Mouse (Mus musculus) effector memory CD4-positive, alpha-beta T cell, adult 7 months (primary cell): ENCODE measurements around the gene Fnbp4. TPM values are rescaled to one million over a fixed set of nuclear protein-coding genes. Genes with fewer than 3 reads are reported as not detected.

Experiments used
- polyA plus RNA-seq: library from polyadenylated mRNA; unstranded; fragments of 100-300 nt; shearing (Covaris generic); gene quantifications from one replicate; pipeline ENCODE4 v1.2.1, GENCODE M21; 2017

Gene Fnbp4
- 248 TPM for polyA plus RNA-seq

GRCm38 (mm10) chr2:90745053-90745678, at the start of gene Fnbp4:
Fnbp4 (plus strand) TSS chr2:90745370.

GRCm38 (mm10) chr2:90782458-90782857, 37.3 kb downstream of the Fnbp4 start, which contains the start of gene Agbl2:
Agbl2 (plus strand) TSS chr2:90782727.

Other genes starting within 250 kb of the Fnbp4 start
- gene Ptprj, start 164.7 kb upstream of the Fnbp4 start, polyA plus RNA-seq: 19.3 TPM
- gene Nup160, start 68.2 kb upstream of the Fnbp4 start, polyA plus RNA-seq: 37.0 TPM
- gene Agbl2, start 37.4 kb downstream of the Fnbp4 start, polyA plus RNA-seq: 0.23 TPM
- 121 TPM for gene Mtch2, start 101.8 kb downstream of the Fnbp4 start, polyA plus RNA-seq
- gene C1qtnf4, start 140.5 kb downstream of the Fnbp4 start, polyA plus RNA-seq: 6.2 TPM
- gene Kbtbd4, start 159.4 kb downstream of the Fnbp4 start, polyA plus RNA-seq: 24.2 TPM
- 101 TPM for gene Ndufs3, start 159.5 kb downstream of the Fnbp4 start, polyA plus RNA-seq
- 136 TPM for gene Celf1, start 195.0 kb downstream of the Fnbp4 start, polyA plus RNA-seq